Mouse (Mus musculus) CH12.LX (cell line): ENCODE measurements around the gene Tmem262. TPM values are rescaled to one million over a fixed set of nuclear protein-coding genes. Genes with fewer than 3 reads are reported as not detected.
A peak's percentile ranks its signal among the peaks of the same experiment; 100 is the strongest.
"Not testable (repeated sequence)": the region's sequence is repeated elsewhere in the genome, so short reads cannot be mapped to it uniquely, and the experiment has no call there.

Experiments used
- DNase-seq: peaks from one replicate; pipeline ENCODE4 v3.0.0-alpha.2; 2013; ENCODE audit errors: extremely low read depth
- H3K27ac ChIP-seq: 2 replicates; pipeline ENCODE4 v1.5.1; 2012; ENCODE audit warnings: low read depth, mild to moderate bottlenecking, control low read depth, moderate library complexity; ENCODE audit not compliant: insufficient read depth
- H3K27me3 ChIP-seq: replicated peaks from 2 replicates; pipeline ENCODE3; 2012; ENCODE audit warnings: inconsistent platforms
- H3K36me3 ChIP-seq, 2 experiments: replicated peaks in 1 of 2; 2 replicates each; pipeline versions ENCODE3 to v1.6.1; 2012; ENCODE audit warnings: inconsistent platforms in 1 of 2, low read length in 1 of 2, mild to moderate bottlenecking in 1 of 2, mixed read lengths in 1 of 2, moderate library complexity in 1 of 2; ENCODE audit not compliant: control insufficient read depth in 1 of 2, insufficient read depth in 1 of 2
- H3K4me1 ChIP-seq, 2 experiments: 2 replicates each; pipeline ENCODE4 v1.6.1; 2012; ENCODE audit warnings: inconsistent platforms in 1 of 2, moderate library complexity in 1 of 2; ENCODE audit not compliant: insufficient read depth in 2 of 2, control insufficient read depth in 1 of 2
- H3K4me2 ChIP-seq: 2 replicates; pipeline ENCODE4 v1.6.1; 2012; ENCODE audit warnings: low read depth, mild to moderate bottlenecking, control low read depth; ENCODE audit not compliant: poor library complexity, insufficient read depth, severe bottlenecking
- H3K4me3 ChIP-seq, 3 experiments: fragments of 150-350 bp in 1 of 3; sonication (generic) in 1 of 3; replicated peaks in 1 of 3; 2 replicates each; pipeline versions ENCODE3 to v1.5.1; 2011 to 2012; ENCODE audit warnings: low read depth in 2 of 3, low read length in 2 of 3, mild to moderate bottlenecking in 2 of 3, moderate library complexity in 2 of 3, control low read depth in 1 of 3, improper control_type of control experiment in 1 of 3, inconsistent platforms in 1 of 3, mixed read lengths in 1 of 3; ENCODE audit not compliant: poor library complexity in 1 of 3
- H3K79me2 ChIP-seq: replicated peaks from 2 replicates; pipeline ENCODE4 v1.6.1; 2012; ENCODE audit warnings: mild to moderate bottlenecking, moderate library complexity; ENCODE audit not compliant: control insufficient read depth, poor library complexity, insufficient read depth, severe bottlenecking; ENCODE audit errors: extremely low read depth
- H3K9ac ChIP-seq: 2 replicates; pipeline ENCODE4 v1.6.1; 2012; ENCODE audit warnings: low read depth, mild to moderate bottlenecking, control low read depth, moderate library complexity; ENCODE audit not compliant: insufficient read depth
- H3K9me3 ChIP-seq: replicated peaks from 2 replicates; pipeline ENCODE3; 2012; ENCODE audit warnings: low read length, inconsistent platforms, mixed read lengths
- CTCF ChIP-seq, 2 experiments: IDR thresholded peaks in 1 of 2; conservative IDR thresholded peaks in 1 of 2; 2 replicates each; pipeline ENCODE4 v1.5.1; 2011 to 2012; ENCODE audit warnings: low read depth in 2 of 2, low read length in 2 of 2, improper control_type of control experiment in 1 of 2, inconsistent platforms in 1 of 2, mild to moderate bottlenecking in 1 of 2, moderate library complexity in 1 of 2
- EP300 ChIP-seq: IDR thresholded peaks from 2 replicates; pipeline ENCODE4 v1.6.1; 2011; ENCODE audit warnings: low read length, improper control_type of control experiment
- HCFC1 ChIP-seq: IDR thresholded peaks from 2 replicates; pipeline ENCODE4 v1.6.1; 2012; ENCODE audit warnings: low read depth, mild to moderate bottlenecking, inconsistent platforms, low read length, improper control_type of control experiment
- IRF4 ChIP-seq: IDR thresholded peaks from 2 replicates; pipeline ENCODE4 v1.6.1; 2014; ENCODE audit warnings: low read depth, mild to moderate bottlenecking, inconsistent platforms, low read length, improper control_type of control experiment
- JUN ChIP-seq: IDR thresholded peaks from 2 replicates; pipeline ENCODE4 v1.6.1; 2011; ENCODE audit warnings: low read depth, mild to moderate bottlenecking, low read length, improper control_type of control experiment, moderate library complexity; ENCODE audit not compliant: insufficient read depth
- JUND ChIP-seq: conservative IDR thresholded peaks from 2 replicates; pipeline ENCODE4 v1.6.1; 2011; ENCODE audit warnings: low read depth, low read length, improper control_type of control experiment
- MAX ChIP-seq: IDR thresholded peaks from 2 replicates; pipeline ENCODE4 v1.6.1; 2011; ENCODE audit warnings: low read length, improper control_type of control experiment
- MAZ ChIP-seq: IDR thresholded peaks from 2 replicates; pipeline ENCODE4 v1.6.1; 2012; ENCODE audit warnings: low read depth, mild to moderate bottlenecking, inconsistent platforms, low read length, improper control_type of control experiment, moderate library complexity
- MYC ChIP-seq: IDR thresholded peaks from 2 replicates; pipeline ENCODE4 v1.6.1; 2011; ENCODE audit warnings: low read depth, mild to moderate bottlenecking, improper control_type of control experiment, low read length
- POLR2AphosphoS2 ChIP-seq: IDR thresholded peaks from 2 replicates; pipeline ENCODE4 v1.6.1; 2011; ENCODE audit warnings: low read depth, low read length, improper control_type of control experiment
- RAD21 ChIP-seq: IDR thresholded peaks from 2 replicates; pipeline ENCODE4 v1.6.1; 2011; ENCODE audit warnings: low read depth, mild to moderate bottlenecking, low read length, improper control_type of control experiment, moderate library complexity
- SIN3A ChIP-seq: IDR thresholded peaks from 2 replicates; pipeline ENCODE4 v1.6.1; 2012; ENCODE audit warnings: low read length, improper control_type of control experiment, inconsistent platforms
- SMC3 ChIP-seq: IDR thresholded peaks from 2 replicates; pipeline ENCODE4 v1.6.1; 2011; ENCODE audit warnings: low read depth, low read length, improper control_type of control experiment
- TBP ChIP-seq: conservative IDR thresholded peaks from 2 replicates; pipeline ENCODE4 v1.6.1; 2011; ENCODE audit warnings: low read depth, low read length, improper control_type of control experiment
- TCF12 ChIP-seq: IDR thresholded peaks from 2 replicates; pipeline ENCODE4 v1.6.1; 2014; ENCODE audit warnings: low read depth, mild to moderate bottlenecking, inconsistent platforms, low read length, improper control_type of control experiment
- ZKSCAN1 ChIP-seq: IDR thresholded peaks from 2 replicates; pipeline ENCODE4 v1.6.1; 2012; ENCODE audit warnings: low read depth, inconsistent platforms, low read length, improper control_type of control experiment, borderline replicate concordance
- dilution Hi-C: fragments of 300-500 bp; cut with MboI; formaldehyde crosslinking; loops from 2 replicates; pipeline ENCODE4 v1.14.3; 2020; ENCODE audit warnings: low sequenced_read_pairs; ENCODE audit not compliant: extremely low pct_unique_long_range_greater_than_20kb, extremely low pct_ligation_motif_present
- in situ Hi-C: fragments of 300-500 bp; cut with MboI; formaldehyde crosslinking; loops from 3 replicates; pipeline ENCODE4 v1.14.3; 2019; ENCODE audit warnings: low sequenced_read_pairs, low pct_ligation_motif_present, low pct_unique_long_range_greater_than_20kb, mixed read lengths
- polyA plus RNA-seq: library from polyadenylated mRNA; unstranded; fragments of >175 nt; gene quantifications from 2 replicates; pipeline ENCODE4 v1.2.1, GENCODE M21; 2012; ENCODE audit warnings: low read depth; ENCODE audit not compliant: insufficient read length
- total RNA-seq, 2 experiments: library from RNA; depleted of rRNA; stranded (reverse); fragments of 300-350 nt in 1 of 2; fragments of >200 nt in 1 of 2; gene quantifications; 2 replicates each; pipeline ENCODE4 v1.2.3; 2012 to 2014

Gene Tmem262
- total and polyA plus RNA-seq, 3 experiments, result not detected

- H3K9me3 ChIP-seq, result no peaks in the 10 kb centered on the region
- TF ChIP-seq MYC (peak; percentile 81), RAD21 (peak; percentile 21), CTCF (conservative IDR thresholded peaks at IDR 0.05 in 1 of 2, IDR thresholded peaks at IDR 0.05 in 1 of 2; ENCODE audit: low read depth in 2 of 2, low read length in 2 of 2) (peak in 1 of 2 experiments; percentile 42; a peak in 2 of 4 replicates), POLR2AphosphoS2 (no peak)
- TF ChIP-seq, all 38 proteins: peak for 3
- H3K4me1 ChIP-seq, result peaks cover 12 to 30% of the 10 kb centered on the region in 2 experiments
- no peak overlapping the region for H3K4me2 ChIP-seq
- H3K27me3 ChIP-seq, result no peaks in the 10 kb centered on the region
- peaks cover 2% of the 10 kb centered on the region for H3K79me2 ChIP-seq
- DNase-seq, result no peak
- H3K36me3 ChIP-seq, result no peaks in the 10 kb centered on the region
- H3K9ac ChIP-seq, result no peak overlapping the region
- H3K4me3 ChIP-seq, result no peak overlapping the region
- no peak overlapping the region for H3K27ac ChIP-seq
- in situ Hi-C loops (no loop called here), dilution Hi-C loops (no loop called here)
These were observed 39.8 kb upstream of the Tmem262 start for GRCm38 (mm10) chr19:6040002-6040401.

- dilution Hi-C loops, result no loop called here
- no peak for DNase-seq
- in situ Hi-C loops, result no loop called here
- no peaks in the 10 kb centered on the region for H3K9me3 ChIP-seq
- H3K4me3 ChIP-seq, result no peak overlapping the region
- H3K36me3 ChIP-seq, result no peaks in the 10 kb centered on the region
- peaks cover 12 to 35% of the 10 kb centered on the region in 2 experiments for H3K4me1 ChIP-seq
- no peak for TF ChIP-seq TCF12
- TF ChIP-seq HCFC1, result no peak
- no peak for TF ChIP-seq EP300
- TF ChIP-seq POLR2AphosphoS2, result no peak
- TF ChIP-seq MAX, result no peak
- TF ChIP-seq JUND, result no peak
- TF ChIP-seq MAZ, result no peak
- TF ChIP-seq ZKSCAN1, result no peak
- H3K27me3 ChIP-seq, result no peaks in the 10 kb centered on the region
- no peak overlapping the region for H3K27ac ChIP-seq
- no peak overlapping the region for H3K9ac ChIP-seq
- peaks cover 10% of the 10 kb centered on the region for H3K79me2 ChIP-seq
- H3K4me2 ChIP-seq, result no peak overlapping the region
These were observed 37.5 kb upstream of the Tmem262 start for GRCm38 (mm10) chr19:6042293-6042692.

- Histone ChIP-seq H3K4me2 (peak overlapping the region; percentile 38; the same call in 1 of the 2 replicates), H3K36me3 (peaks cover 8 to 11% of the 10 kb centered on the region in 2 experiments)
- DNase-seq, result peak; percentile 68
These were observed 35.7 kb upstream of the Tmem262 start for GRCm38 (mm10) chr19:6044102-6044501.

More at GRCm38 (mm10) chr19:6044102-6044501, 35.7 kb upstream of the Tmem262 start:
- H3K27me3 ChIP-seq, H3K4me3 ChIP-seq, H3K27ac ChIP-seq, dilution Hi-C loops, H3K9me3 ChIP-seq, in situ Hi-C loops: not testable (repeated sequence)
- peaks cover 14 to 37% of the 10 kb centered on the region in 2 experiments for H3K4me1 ChIP-seq
- peaks cover 22% of the 10 kb centered on the region for H3K79me2 ChIP-seq
- peak in 1 of 2 experiments; percentile 76; a peak in 3 of 4 replicates for TF ChIP-seq CTCF (conservative IDR thresholded peaks at IDR 0.05 in 1 of 2, IDR thresholded peaks at IDR 0.05 in 1 of 2; ENCODE audit: low read depth in 2 of 2, low read length in 2 of 2)
- peak; percentile 61 for TF ChIP-seq MYC
- TF ChIP-seq JUN, result peak; percentile 40; the same call in 1 of the 2 replicates
- TF ChIP-seq JUND, result peak; percentile 76
- 0 out of 2 replicates have a peak, but pooled peaks have one; percentile 37 for TF ChIP-seq TBP
- peak; percentile 75; the same call in 1 of the 2 replicates for TF ChIP-seq IRF4
- peak; percentile 60 for TF ChIP-seq SMC3
- peak; percentile 78 for TF ChIP-seq RAD21
- TF ChIP-seq SIN3A, result peak; percentile 55
- H3K9ac ChIP-seq, result 0 out of 2 replicates have a peak overlapping the region, but pooled peaks have one; percentile 3
